Mouse (Mus musculus): ENCODE measurements around the gene Ccr1.
A peak's percentile ranks its signal among the peaks of the same experiment; 100 is the strongest.
"Not testable (repeated sequence)": the region's sequence is repeated elsewhere in the genome, so short reads cannot be mapped to it uniquely, and the experiment has no call there.

Gene Ccr1

GRCm38 (mm10) chr9:123968290-123968912 is at the start of gene Ccr1:
Gene Ccr1, minus strand, starts transcription at chr9:123968692.
- no peak for DNase-seq (ENCODE audit: low read depth)

GRCm38 (mm10) chr9:124016048-124016447 is 47.6 kb upstream of the Ccr1 start:
- no peak for DNase-seq (ENCODE audit: low read depth)

- DNase-seq (ENCODE audit: low read depth) = no peak
Measured at GRCm38 (mm10) chr9:124014985-124015652, 46.6 kb upstream of the Ccr1 start.

GRCm38 (mm10) chr9:124013270-124013669 is 44.8 kb upstream of the Ccr1 start:
- no peak for DNase-seq (ENCODE audit: low read depth)

- DNase-seq (ENCODE audit: low read depth) = no peak
Measured at GRCm38 (mm10) chr9:124012691-124013090, 44.2 kb upstream of the Ccr1 start.

- DNase-seq (ENCODE audit: low read depth) = no peak
Measured at GRCm38 (mm10) chr9:123999784-124000183, 31.3 kb upstream of the Ccr1 start.

- DNase-seq (ENCODE audit: low read depth) = no peak
Measured at GRCm38 (mm10) chr9:123997719-123998118, 29.2 kb upstream of the Ccr1 start.

GRCm38 (mm10) chr9:123991312-123991906 is 22.9 kb upstream of the Ccr1 start:
- no peak for DNase-seq (ENCODE audit: low read depth)

GRCm38 (mm10) chr9:123989671-123990070 is 21.2 kb upstream of the Ccr1 start:
- no peak for DNase-seq (ENCODE audit: low read depth)

- DNase-seq (ENCODE audit: low read depth) = peak; percentile 68
Measured at GRCm38 (mm10) chr9:123986217-123986616, 17.7 kb upstream of the Ccr1 start.

GRCm38 (mm10) chr9:123984943-123985342 is 16.5 kb upstream of the Ccr1 start:
- no peak for DNase-seq (ENCODE audit: low read depth)

GRCm38 (mm10) chr9:123982720-123983119 is 14.2 kb upstream of the Ccr1 start:
- no peak for DNase-seq (ENCODE audit: low read depth)

GRCm38 (mm10) chr9:123981909-123982308 is 13.4 kb upstream of the Ccr1 start:
- DNase-seq (ENCODE audit: low read depth) = no peak

GRCm38 (mm10) chr9:123980858-123981475 is 12.5 kb upstream of the Ccr1 start:
- not testable (repeated sequence) for DNase-seq (ENCODE audit: low read depth)

GRCm38 (mm10) chr9:123978308-123978707 is 9.8 kb upstream of the Ccr1 start, which contains the start of gene Ccr1l1:
Gene Ccr1l1, minus strand, starts transcription at chr9:123978408.
- DNase-seq (ENCODE audit: low read depth) = no peak

- DNase-seq (ENCODE audit: low read depth) = no peak
Measured at GRCm38 (mm10) chr9:123976876-123977663, 8.6 kb upstream of the Ccr1 start.

GRCm38 (mm10) chr9:123975630-123976029 is 7.1 kb upstream of the Ccr1 start:
- DNase-seq (ENCODE audit: low read depth) = no peak

- DNase-seq (ENCODE audit: low read depth) = not testable (repeated sequence)
Measured at GRCm38 (mm10) chr9:123966858-123967495, 1.5 kb downstream of the Ccr1 start.

- no peak for DNase-seq (ENCODE audit: low read depth)
Measured at GRCm38 (mm10) chr9:123964776-123965175, 3.7 kb downstream of the Ccr1 start.

GRCm38 (mm10) chr9:123960161-123960560 is 8.3 kb downstream of the Ccr1 start:
- no peak for DNase-seq (ENCODE audit: low read depth)

GRCm38 (mm10) chr9:123957911-123958413 is 10.5 kb downstream of the Ccr1 start:
- DNase-seq (ENCODE audit: low read depth) = no peak
